Mouse (Mus musculus) limb, embryonic 12.5 days (tissue): ENCODE results near the gene Mlst8. TPM values are rescaled to one million over a fixed set of nuclear protein-coding genes. Genes with fewer than 3 reads are reported as not detected.
"Not testable (repeated sequence)": the region's sequence is repeated elsewhere in the genome, so short reads cannot be mapped to it uniquely, and the experiment has no call there.

ENCODE experiments used
- ATAC-seq: fragments of 200-750 bp; cut with Nextera tagmentation; 2 replicates; pipeline ENCODE4 v1.8.0; 2017; ENCODE audit warnings: low read depth, moderate TSS enrichment; ENCODE audit not compliant: insufficient number of reproducible peaks, insufficient read depth, low FRiP score, low TSS enrichment
- H3K27ac ChIP-seq: fragments of 300-500 bp; sonication (generic); 2 replicates; pipeline ENCODE4 v1.5.1; 2016; ENCODE audit warnings: mild to moderate bottlenecking, moderate library complexity
- H3K27me3 ChIP-seq: fragments of 300-500 bp; sonication (generic); 2 replicates; pipeline ENCODE4 v1.6.1; 2016; ENCODE audit warnings: mild to moderate bottlenecking, moderate library complexity
- H3K36me3 ChIP-seq: fragments of 300-500 bp; sonication (generic); 2 replicates; pipeline ENCODE4 v1.6.1; 2016; ENCODE audit warnings: mild to moderate bottlenecking, moderate library complexity
- H3K4me1 ChIP-seq: fragments of 300-500 bp; sonication (generic); replicated peaks from 2 replicates; pipeline ENCODE4 v1.6.1; 2016
- H3K4me2 ChIP-seq: fragments of 300-500 bp; sonication (generic); 2 replicates; pipeline ENCODE4 v1.6.1; 2016; ENCODE audit warnings: mild to moderate bottlenecking, moderate library complexity
- H3K4me3 ChIP-seq: fragments of 300-500 bp; sonication (generic); replicated peaks from 2 replicates; pipeline ENCODE4 v1.5.1; 2016; ENCODE audit warnings: mild to moderate bottlenecking
- H3K9ac ChIP-seq: fragments of 300-500 bp; sonication (generic); replicated peaks from 2 replicates; pipeline ENCODE4 v1.6.1; 2016; ENCODE audit warnings: mild to moderate bottlenecking, moderate library complexity
- H3K9me3 ChIP-seq: fragments of 300-500 bp; sonication (generic); 2 replicates; pipeline ENCODE4 v1.6.1; 2016; ENCODE audit warnings: mild to moderate bottlenecking, moderate library complexity
- WGBS: fragments of 180-500 bp; shearing (Covaris S2); methylation state at CpG from one replicate; pipeline ENCODE4 v1.1.7; 2016; 5-methylcytosine and 5-hydroxymethylcytosine counted together
- polyA plus RNA-seq: library from polyadenylated mRNA; unstranded; fragments of >200 nt; fragmentation: Nextera tagmentation; extraction: Ambion mirVana; gene quantifications from 2 replicates; pipeline ENCODE4 v1.2.1, GENCODE M21; 2016

Mlst8 gene
- polyA plus RNA-seq, 1 experiment from 2014 or later, result 34.7 TPM

DNA sequence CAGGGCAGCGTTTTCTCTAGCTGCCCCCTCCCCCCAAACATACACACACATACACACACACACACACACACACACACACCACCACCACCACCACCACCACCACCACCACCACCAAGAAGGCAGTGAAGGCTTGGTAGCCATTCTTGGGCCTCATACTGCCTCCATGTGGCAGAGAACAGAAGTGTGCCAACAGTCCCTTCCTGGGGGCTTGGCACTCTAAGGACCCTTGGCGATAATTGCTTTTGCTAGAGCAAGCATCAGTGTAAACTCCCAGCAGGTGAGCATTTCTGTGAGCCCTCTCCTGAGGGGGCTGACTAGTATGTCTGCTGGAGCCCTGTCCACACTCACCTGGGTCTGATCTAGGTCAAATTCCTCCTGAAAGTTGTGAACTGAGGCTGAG lies 37.7 kb downstream of the Mlst8 start:
- Histone ChIP-seq H3K4me3 (no peak overlapping the region), H3K27ac (no peak overlapping the region), H3K4me2 (no peak overlapping the region), H3K9me3 (no peaks in the 10 kb centered on the region), H3K36me3 (peaks cover 97% of the 10 kb centered on the region), H3K27me3 (no peaks in the 10 kb centered on the region), H3K4me1 (no peaks in the 10 kb centered on the region), H3K9ac (no peak overlapping the region)
- 54% methylated on average over 2 of the region's 2 CpGs for WGBS
- no peak for ATAC-seq

DNA sequence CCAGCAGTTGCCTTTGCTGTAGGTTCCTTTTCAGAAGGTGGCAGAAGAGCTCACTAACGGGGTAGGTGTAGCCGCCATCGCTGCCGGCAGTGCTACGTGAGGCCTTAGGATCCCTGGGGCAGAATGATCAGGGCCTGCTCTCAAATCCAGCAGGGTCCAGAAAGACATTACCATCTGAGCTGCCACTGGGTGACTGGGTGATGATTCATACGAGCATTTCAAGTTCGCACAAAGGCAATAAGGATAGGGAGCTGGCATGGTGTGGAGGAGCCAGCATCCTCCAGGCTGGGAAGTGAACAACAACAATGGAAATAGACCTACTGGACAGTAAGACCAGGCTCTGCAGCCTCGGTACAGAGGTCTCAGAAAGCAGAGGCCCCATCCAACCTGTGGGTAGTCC lies 38.5 kb downstream of the Mlst8 start:
- Histone ChIP-seq H3K4me2 (no peak overlapping the region), H3K36me3 (peaks cover 97% of the 10 kb centered on the region), H3K4me3 (no peak overlapping the region), H3K4me1 (no peaks in the 10 kb centered on the region), H3K27me3 (no peaks in the 10 kb centered on the region), H3K9ac (no peak overlapping the region), H3K9me3 (no peaks in the 10 kb centered on the region), H3K27ac (no peak overlapping the region)
- 92% methylated on average over 8 of the region's 8 CpGs for WGBS
- no peak for ATAC-seq

DNA sequence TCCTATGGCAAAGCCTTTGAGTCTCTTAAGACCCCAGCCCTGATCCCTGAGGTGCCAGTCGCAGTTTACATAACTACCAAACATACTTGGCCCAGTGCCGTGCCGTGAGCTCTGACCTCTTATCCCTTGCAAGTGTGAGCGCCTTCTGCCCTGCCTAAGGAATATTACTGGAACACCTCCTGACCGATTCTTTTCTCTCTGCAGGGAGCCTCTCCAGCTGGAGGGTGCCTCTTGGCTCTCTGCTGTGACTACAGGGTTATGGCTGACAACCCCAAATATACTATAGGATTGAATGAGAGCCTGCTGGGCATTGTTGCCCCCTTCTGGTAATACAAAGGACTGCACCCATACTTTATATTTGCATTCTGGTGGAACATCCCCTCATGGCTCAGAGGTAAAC lies 41.9 kb downstream of the Mlst8 start:
- H3K36me3 ChIP-seq, result peaks cover 92% of the 10 kb centered on the region
- no peak overlapping the region for H3K9ac ChIP-seq
- no peaks in the 10 kb centered on the region for H3K9me3 ChIP-seq
- WGBS, result 79% methylated on average over 5 of the region's 5 CpGs
- no peak overlapping the region for H3K27ac ChIP-seq
- no peaks in the 10 kb centered on the region for H3K27me3 ChIP-seq
- H3K4me1 ChIP-seq, result no peaks in the 10 kb centered on the region
- no peak overlapping the region for H3K4me3 ChIP-seq
- no peak overlapping the region for H3K4me2 ChIP-seq
- peak; percentile 67; the same call in 1 of the 2 replicates for ATAC-seq

- Histone ChIP-seq H3K4me1 (peaks cover 20% of the 10 kb centered on the region), H3K9ac (no peak overlapping the region), H3K9me3 (no peaks in the 10 kb centered on the region), H3K27ac (no peak overlapping the region), H3K4me2 (no peak overlapping the region), H3K27me3 (no peaks in the 10 kb centered on the region), H3K4me3 (no peak overlapping the region), H3K36me3 (peaks cover 27% of the 10 kb centered on the region)
- no peak for ATAC-seq
- WGBS, result 82% methylated on average over 14 of the region's 14 CpGs
Measured at GRCm38 (mm10) chr17:24429201-24429983, 49.5 kb downstream of the Mlst8 start.

GRCm38 (mm10) chr17:24427170-24427557 lies 51.7 kb downstream of the Mlst8 start:
- peaks cover 32% of the 10 kb centered on the region for H3K36me3 ChIP-seq
- H3K9me3 ChIP-seq, result no peaks in the 10 kb centered on the region
- peak overlapping the region; percentile 98 for H3K27ac ChIP-seq
- peaks cover 20% of the 10 kb centered on the region for H3K4me1 ChIP-seq
- H3K9ac ChIP-seq, result peak overlapping the region; percentile 93
- H3K4me2 ChIP-seq, result peak overlapping the region; percentile 65
- no peaks in the 10 kb centered on the region for H3K27me3 ChIP-seq
- no peak for ATAC-seq
- H3K4me3 ChIP-seq, result peak overlapping the region; percentile 71
- WGBS, result 7% methylated on average over 8 of the region's 8 CpGs

GRCm38 (mm10) chr17:24426471-24427169 lies 52.3 kb downstream of the Mlst8 start, which contains the start of gene Eci1:
Eci1 (plus strand) TSS chr17:24426641.
- Histone ChIP-seq H3K27ac (peak within 1 kb of the TSS; percentile 98), H3K36me3 (peaks cover 38% of the 10 kb centered on the region), H3K4me3 (peak within 1 kb of the TSS; percentile 71), H3K9me3 (no peaks in the 10 kb centered on the region), H3K4me2 (peak within 1 kb of the TSS; percentile 65), H3K27me3 (no peaks in the 10 kb centered on the region), H3K4me1 (peaks cover 20% of the 10 kb centered on the region), H3K9ac (peak within 1 kb of the TSS; percentile 93)
- WGBS, result under 1% methylated on average over 48 of the region's 48 CpGs
- peak; percentile 94 for ATAC-seq

GRCm38 (mm10) chr17:24425905-24426304 lies 53.0 kb downstream of the Mlst8 start:
- Histone ChIP-seq H3K9me3 (no peaks in the 10 kb centered on the region), H3K9ac (no peak overlapping the region), H3K4me1 (peaks cover 19% of the 10 kb centered on the region), H3K27ac (peak overlapping the region; percentile 98), H3K4me2 (no peak overlapping the region), H3K36me3 (peaks cover 45% of the 10 kb centered on the region), H3K4me3 (no peak overlapping the region), H3K27me3 (no peaks in the 10 kb centered on the region)
- WGBS, result 88% methylated on average over 7 of the region's 7 CpGs
- ATAC-seq, result no peak

GRCm38 (mm10) chr17:24425326-24425725 lies 53.6 kb downstream of the Mlst8 start:
- ATAC-seq, H3K27ac ChIP-seq, H3K4me2 ChIP-seq, H3K27me3 ChIP-seq, H3K9me3 ChIP-seq, H3K4me3 ChIP-seq, H3K9ac ChIP-seq: not testable (repeated sequence)
- H3K36me3 ChIP-seq, result peaks cover 50% of the 10 kb centered on the region
- H3K4me1 ChIP-seq, result peaks cover 13% of the 10 kb centered on the region
- 94% methylated on average over 6 of the region's 8 CpGs for WGBS

- 95% methylated on average over 5 of the region's 5 CpGs for WGBS
- peaks cover 8% of the 10 kb centered on the region for H3K4me1 ChIP-seq
- no peak overlapping the region for H3K27ac ChIP-seq
- H3K9me3 ChIP-seq, result no peaks in the 10 kb centered on the region
- H3K36me3 ChIP-seq, result peaks cover 59% of the 10 kb centered on the region
- no peaks in the 10 kb centered on the region for H3K27me3 ChIP-seq
- no peak overlapping the region for H3K9ac ChIP-seq
- no peak for ATAC-seq
- no peak overlapping the region for H3K4me2 ChIP-seq
- H3K4me3 ChIP-seq, result no peak overlapping the region
Measured at GRCm38 (mm10) chr17:24424489-24424888, 54.4 kb downstream of the Mlst8 start.
